Mouse (Mus musculus) lung, postnatal 4 days (tissue): ENCODE measurements around the gene Rbms1.

Experiments
- DNase-seq, 2 experiments: peaks; one replicate each; pipeline ENCODE4 v3.0.0; 2021

Gene Rbms1

GRCm38 (mm10) chr2:60914524-60915280, 48.3 kb downstream of the Rbms1 start:
- DNase-seq: no peak

GRCm38 (mm10) chr2:60913281-60913680, 49.7 kb downstream of the Rbms1 start:
- no peak for DNase-seq

GRCm38 (mm10) chr2:60911716-60912115, 51.3 kb downstream of the Rbms1 start:
- DNase-seq: no peak

GRCm38 (mm10) chr2:60910820-60911219, 52.2 kb downstream of the Rbms1 start:
- DNase-seq: peak; percentile 70

DNA sequence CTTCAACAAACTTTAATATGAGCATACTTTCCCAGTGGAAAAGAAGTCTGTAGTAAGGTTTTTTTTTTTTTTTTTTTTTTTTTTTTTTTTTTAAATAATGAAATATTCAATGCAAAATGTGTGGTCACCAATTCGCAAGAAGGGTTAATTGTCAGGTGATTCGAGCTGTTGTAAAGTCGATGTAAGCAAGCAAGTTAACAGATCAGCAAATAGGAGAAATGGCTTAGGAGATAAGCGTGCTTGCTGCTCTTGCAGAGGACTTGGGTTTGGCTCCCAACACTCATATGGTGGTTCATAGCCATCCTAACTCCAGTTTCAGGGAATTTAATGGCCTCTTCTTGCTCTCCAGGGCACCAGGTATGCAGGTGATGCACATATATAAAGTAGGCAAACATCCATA, 54.4 kb downstream of the Rbms1 start:
- no peak for DNase-seq

DNA sequence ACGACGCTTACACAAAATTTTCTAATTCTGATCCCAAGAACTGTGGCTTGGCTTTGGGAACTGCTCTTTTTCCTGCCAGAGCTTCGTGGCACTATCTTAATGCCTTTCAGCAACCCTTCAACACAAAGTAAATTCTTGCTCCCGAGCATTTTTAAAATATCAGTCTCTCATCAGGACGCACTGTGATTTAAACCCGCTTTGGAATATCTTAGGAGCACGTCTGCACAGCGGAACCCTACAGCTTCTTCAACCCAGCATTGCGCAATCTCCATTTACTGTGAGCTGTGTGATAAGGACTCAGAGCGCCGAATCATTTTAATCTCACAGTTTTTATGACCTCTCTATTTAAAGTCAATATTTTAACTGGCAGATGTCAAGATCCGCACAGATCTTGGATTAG, 54.9 kb downstream of the Rbms1 start:
- DNase-seq: no peak

GRCm38 (mm10) chr2:60905283-60905682, 57.7 kb downstream of the Rbms1 start:
- no peak for DNase-seq

DNA sequence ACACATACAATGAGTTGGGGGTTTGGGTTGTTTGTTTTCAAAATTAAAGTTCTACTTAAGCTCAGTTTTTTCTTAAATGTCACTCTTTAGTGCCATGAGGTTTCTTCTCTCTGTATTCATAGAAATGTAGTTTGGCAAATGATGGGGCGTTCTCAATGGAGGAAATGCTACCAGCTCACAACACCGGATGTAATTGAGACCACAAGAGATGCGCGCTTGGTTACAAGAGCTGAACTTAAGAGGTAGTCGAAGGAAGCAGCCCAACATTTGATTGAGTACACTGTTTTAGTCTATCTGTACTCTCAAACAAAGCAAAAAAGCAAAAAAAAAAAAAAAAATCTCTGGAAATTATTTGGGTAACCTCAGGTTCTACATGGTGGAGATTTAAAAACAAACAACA, 58.9 kb downstream of the Rbms1 start:
- DNase-seq: no peak

GRCm38 (mm10) chr2:60903535-60903934, 59.5 kb downstream of the Rbms1 start:
- DNase-seq: peak in 1 of 2 experiments; percentile 36

- DNase-seq: no peak
Observed at GRCm38 (mm10) chr2:60902446-60903137, 60.4 kb downstream of the Rbms1 start.

DNA sequence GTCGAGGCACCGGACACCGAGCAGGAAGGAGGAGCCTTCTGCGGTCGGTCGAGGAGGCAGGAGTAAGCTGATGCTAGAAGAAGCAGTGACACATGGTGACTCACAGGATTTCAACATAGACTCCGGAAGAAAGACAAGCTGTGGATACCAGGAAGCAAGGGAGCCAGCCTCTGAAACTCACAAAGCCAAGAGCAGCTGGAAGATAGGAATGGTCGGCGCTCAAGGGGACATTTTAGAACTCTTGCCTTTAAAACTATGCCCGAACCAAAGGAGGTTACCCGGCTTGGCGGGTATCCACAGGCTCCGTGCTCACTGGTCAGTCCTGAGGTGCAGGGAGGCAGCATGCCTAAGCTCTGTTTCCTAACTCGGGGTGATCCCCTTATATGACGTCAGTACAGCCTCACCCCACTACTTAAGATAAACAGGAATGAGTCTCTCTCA, 61.5 kb downstream of the Rbms1 start:
- peak; percentile 66 to 74 for DNase-seq

GRCm38 (mm10) chr2:60901013-60901412, 62.0 kb downstream of the Rbms1 start:
- DNase-seq: no peak

DNA sequence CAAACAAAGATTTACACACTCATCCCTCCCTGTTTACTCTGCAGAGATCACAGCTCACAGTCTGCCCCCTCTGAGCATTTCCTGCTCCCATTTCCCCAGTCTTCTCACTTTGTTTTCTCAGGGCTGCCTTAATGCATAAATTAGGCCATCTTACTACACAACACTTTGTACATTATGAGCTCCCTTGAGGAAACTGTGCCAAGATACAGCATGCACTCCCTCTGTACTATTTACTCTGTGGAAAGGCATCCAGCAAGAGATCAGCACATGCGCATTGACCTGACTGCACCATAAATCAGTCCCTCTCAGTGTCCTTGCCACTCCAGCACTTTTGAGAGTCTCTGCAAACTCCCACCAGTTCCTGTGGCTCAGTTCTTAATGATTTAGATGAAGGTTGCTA, 70.0 kb downstream of the Rbms1 start:
- no peak for DNase-seq

GRCm38 (mm10) chr2:60883931-60884330, 79.1 kb downstream of the Rbms1 start:
- DNase-seq: peak; percentile 57 to 68

DNA sequence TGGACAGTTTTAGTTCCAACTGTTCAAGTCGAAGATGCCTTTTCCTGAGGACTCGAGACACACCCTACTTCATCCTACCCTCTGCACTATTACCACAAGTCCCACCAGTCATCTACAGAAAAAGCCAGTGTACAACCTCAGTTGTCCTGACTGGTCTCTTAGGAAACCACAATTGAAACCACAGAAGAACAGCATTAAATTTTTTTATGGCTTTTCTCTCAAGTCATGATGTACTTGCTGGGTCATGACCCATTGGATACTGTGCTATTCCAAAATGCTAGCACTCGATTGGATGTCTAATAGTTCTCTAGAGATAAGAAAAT, 80.0 kb downstream of the Rbms1 start:
- DNase-seq: no peak

DNA sequence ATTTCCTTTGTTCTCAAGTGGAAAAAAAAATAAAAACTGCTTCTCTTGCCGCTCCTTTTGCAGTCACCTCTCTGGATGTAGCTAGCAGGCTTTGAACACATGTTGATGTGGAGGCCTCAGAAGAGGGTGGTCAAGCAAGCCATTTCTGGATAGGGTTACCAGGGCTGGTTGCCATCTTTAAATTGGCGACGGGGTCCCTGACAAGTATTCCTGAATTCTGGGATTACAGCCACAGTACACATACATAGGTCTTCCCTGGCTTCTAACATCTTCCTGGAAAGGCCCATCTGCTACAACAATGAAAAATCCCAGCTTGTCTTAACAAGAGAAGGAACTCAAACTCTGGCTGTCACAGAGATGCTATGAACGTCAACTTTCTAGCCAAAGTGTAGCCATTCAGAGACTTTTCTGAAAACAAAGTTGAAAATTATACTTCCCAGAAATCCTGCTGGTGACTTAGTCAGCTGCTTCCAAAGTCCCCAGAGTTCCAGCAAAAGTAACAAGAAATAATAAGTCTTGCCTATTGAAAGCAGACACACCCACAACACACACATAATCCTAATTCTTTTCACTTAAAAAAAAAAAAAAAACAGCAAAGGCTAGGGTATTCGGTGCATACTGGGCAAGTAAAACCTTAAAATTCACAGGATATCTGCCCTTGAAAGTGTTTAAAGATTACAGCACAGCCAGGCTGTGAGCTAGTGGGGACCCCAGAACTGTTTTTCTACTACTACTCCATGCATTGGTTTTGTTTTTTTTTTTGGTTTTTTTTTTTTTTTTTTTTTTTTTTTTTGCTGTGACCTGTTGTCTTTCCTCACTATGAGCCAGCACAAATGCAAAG, 80.6 kb downstream of the Rbms1 start:
- DNase-seq: no peak

DNA sequence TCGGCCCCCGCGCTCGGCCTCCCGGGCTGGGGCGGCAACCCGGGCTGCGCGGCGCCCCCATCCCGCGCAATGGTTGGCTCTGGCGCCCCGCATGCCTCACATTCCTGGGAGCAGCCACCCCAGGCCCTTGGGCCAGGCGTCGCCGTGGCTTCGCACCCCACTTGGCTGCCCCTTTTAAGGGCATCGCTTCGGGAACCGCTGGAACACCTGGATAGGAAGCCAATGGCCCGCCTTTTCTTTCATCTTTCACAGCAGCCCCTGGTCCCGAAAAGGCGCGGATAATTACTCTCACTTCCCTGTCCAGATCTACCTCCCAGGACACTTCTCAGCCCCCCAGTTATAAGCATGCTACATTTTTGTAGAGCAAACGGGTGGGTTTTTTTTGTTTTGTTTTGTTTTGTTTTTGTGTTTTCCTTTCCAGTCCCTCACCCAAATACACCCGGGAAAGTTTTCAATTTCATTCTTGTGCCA, 81.4 kb downstream of the Rbms1 start:
- no peak for DNase-seq

- peak; percentile 83 to 92 for DNase-seq
Observed at GRCm38 (mm10) chr2:60880789-60881570, 82.0 kb downstream of the Rbms1 start.

GRCm38 (mm10) chr2:60879966-60880788, 82.8 kb downstream of the Rbms1 start:
- no peak for DNase-seq

- DNase-seq: no peak
Observed at GRCm38 (mm10) chr2:60879141-60879818, 83.7 kb downstream of the Rbms1 start.
